Mouse (Mus musculus) fat pad, adult 2 months (tissue): ENCODE measurements around the gene Slc2a4.
"Not testable (repeated sequence)": the region's sequence is repeated elsewhere in the genome, so short reads cannot be mapped to it uniquely, and the experiment has no call there.

Source experiments
- DNase-seq: peaks from one replicate; pipeline ENCODE4 v3.0.0-alpha.2; 2011; ENCODE audit warnings: low read depth, low spot score; ENCODE audit errors: extremely low read depth

Gene Slc2a4

DNA sequence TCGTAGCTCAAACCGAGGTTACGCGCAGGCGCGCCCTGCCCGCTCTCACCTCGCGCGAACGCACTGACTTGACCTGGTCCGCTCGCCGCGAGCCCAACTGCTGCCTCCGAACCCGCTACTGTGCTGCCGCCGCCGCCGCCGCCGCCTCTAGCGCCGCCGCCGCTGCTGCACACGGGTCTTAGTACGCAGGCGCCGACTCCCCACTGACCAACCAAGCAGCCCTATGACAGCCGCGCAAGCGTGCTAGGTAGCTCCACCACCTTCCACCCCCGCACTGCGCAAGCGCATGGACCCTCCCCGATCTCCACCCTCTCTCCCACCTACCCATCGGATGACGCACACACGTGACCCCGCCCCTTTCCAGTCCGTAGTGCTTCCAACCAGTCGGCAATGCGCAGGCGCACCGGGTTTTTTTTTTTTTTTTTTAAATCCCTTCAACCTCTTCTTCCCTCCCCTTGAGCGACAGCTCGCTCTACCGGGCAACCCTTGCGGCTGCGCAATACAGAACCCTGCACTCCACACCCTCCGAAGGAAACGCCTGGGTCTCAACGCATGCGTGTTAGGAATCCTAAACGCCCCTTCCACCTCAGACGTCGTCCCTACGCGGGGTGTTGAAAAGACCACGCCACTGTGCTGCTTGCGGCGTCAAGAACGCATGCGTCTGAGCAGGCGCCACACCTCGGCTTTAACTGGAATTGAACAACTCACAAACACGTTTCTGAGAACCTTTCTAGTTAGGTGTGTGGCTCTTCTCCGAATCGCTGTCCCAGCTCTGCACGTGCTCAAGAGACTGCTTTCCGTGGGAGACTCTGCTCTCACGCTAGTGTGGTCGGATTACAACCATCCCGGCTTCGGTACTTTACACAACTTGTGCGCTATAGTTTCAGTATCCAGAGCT is 26.6 kb downstream of the Slc2a4 start, which contains the start of gene Eif5a:
Eif5a (minus strand) TSS at position 845 of the 898 bp plus-strand sequence.
- DNase-seq = peak; percentile 99

DNA sequence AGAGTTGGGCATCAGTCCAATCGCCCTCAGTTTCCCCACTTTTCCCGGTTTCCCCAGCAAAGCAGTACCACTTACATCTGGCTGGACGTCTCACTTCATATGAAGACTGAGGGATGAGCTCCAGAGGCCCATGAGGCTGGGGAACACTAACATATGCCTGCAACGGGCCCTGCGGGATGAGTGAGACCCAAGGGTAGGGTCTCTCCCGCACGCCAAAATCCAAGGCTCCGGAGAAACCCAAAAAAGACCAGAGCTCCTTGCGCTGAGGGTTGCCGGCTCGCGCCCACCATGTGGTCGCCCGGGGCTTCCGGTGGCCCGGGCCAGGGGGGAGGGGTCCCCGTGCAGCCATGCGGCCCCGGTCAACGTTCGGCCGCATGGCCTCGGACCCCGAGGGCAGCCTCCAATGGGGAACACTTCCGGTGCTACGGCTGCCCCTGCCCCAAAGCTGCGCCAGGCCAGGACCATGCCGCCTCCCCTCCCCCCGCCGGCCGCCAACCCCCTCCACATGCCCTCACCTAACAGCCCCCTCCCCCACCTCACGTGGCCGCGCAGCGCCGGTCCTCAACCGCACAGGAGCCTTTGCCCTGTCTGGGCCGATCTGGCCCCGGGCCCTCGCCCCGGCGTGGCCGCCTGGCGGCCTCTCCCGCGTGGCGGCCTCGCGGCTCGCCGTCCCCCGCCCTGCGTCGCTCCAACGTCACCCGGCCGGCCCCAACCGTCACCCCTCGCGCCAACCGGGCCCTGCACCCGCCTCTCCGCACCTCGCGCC is 27.5 kb downstream of the Slc2a4 start:
- no peak for DNase-seq

DNA sequence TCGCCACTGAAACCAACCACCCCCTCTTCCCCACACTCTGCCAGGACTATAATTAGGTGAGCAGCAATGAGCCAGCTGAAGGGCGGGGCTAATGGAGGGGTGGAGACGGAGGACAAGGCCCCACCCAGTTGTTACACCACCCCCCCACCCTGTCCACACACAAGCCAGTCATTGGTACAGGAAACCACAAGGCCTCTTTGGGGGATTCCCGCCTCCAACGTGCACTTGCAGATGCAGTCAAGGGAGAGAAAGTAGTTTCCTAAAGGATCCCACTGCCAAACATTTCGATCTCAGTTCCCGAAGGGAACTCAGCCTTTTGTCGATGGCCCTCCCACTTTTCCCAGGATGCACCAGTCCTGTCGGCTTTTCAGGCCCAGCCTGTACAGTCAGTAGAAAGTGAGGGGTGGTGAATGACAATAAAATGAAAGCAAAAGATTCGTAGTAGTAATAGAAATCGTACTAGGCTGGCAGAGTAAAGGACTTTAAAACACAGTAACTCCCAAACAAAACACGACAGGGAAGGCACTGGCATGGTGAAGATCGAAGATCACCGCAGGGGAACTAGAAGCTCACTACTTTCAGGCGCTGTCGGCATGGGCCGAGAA is 28.2 kb downstream of the Slc2a4 start:
- peak; percentile 74 for DNase-seq

DNA sequence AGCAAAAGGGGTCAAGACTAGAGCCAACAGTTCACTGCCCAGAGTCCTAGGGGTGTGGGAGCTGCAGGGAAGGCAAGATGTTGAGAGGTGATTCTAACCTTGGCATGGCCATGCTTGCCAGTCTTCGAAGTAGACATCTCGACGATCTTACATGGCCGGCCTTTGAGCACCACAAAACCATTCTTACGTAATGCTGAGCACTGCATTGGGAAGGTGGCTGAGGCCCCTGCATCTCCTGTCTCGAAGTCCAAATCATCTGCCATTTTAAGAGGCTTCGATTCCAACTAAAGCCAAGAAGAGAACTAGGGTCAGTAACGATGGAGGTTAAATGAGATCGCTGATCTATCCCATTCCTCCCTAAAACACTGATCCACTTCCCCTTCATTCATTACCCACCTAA is 28.9 kb downstream of the Slc2a4 start:
- DNase-seq = no peak

DNA sequence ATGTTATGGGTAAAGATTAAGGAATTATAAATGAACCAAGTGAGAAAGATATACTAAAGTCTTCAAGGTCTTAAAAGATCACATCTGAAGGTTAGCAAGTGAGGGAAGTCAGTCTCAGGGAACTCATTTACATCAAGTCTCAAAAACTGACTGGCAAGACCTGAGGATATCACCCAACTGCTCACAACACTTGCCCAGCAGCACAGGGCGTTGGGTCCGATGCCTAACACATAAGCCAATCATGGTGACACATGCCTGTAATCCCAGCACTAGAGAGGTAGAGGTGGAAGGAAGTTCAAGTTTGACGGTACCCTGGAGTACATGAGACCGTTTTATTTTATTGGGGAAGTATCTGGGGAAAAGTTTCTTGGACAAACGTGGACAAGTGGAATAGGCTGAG is 29.9 kb downstream of the Slc2a4 start:
- no peak for DNase-seq

DNA sequence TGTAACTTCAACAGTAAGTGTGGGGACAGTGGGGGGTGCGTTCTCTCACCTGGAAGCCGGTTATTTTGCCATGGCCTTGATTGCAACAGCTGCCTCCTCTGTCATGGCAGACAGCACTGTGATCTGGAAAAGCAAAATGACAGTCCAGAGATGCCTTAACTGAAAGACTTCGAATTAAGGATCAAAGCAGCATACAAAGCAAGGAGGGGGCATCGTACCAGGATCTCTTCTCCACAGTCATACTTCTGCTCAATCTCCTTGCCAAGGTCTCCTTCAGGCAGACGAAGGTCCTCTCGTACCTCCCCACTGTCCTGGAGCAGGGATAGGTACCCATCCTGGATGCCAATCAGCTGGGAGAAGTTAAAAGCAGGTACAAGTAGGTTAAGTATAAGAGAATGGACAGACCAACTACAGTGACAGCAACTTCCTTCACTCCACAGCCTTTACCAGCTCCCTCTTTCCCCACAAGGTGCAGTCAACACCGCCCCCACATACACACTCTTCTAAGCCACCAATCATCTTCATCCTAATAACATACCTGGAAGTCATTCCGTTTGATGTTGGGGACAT is 30.5 kb downstream of the Slc2a4 start:
- DNase-seq = no peak

DNA sequence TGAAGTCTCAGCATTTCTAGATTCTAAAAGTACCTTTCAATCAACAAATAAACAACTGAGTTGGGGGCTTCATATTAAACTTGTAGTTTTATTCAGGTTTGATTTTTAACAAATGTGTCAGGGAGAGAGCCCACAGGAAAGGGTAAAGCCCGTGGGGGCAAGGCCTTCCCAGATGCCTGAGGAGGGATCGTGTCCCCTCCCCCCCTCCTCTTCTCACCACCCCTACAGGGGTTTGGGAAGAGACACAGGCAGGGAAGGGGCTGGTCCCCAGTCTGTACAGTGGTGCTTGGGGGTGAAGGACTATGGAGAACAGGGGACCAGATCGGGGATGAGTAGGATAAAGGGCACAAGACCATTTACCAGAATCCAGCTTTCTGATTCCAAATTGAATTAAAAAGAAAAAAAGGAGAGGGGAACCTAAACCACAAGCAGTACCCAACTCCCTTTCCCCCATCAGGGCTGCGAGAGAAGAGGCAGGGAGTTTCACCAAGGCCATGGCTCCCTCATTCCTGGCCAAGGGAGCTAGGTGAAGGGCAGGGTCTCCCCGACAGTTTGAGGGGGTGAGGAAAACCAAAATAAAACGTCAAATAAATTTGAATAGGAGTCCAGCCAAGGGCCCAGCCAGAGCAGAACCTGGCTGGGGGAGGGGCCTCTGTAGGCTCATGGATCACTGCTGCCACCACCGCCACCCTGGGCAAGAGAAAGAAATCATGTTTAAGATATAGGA is 31.2 kb downstream of the Slc2a4 start:
- DNase-seq = not testable (repeated sequence)

DNA sequence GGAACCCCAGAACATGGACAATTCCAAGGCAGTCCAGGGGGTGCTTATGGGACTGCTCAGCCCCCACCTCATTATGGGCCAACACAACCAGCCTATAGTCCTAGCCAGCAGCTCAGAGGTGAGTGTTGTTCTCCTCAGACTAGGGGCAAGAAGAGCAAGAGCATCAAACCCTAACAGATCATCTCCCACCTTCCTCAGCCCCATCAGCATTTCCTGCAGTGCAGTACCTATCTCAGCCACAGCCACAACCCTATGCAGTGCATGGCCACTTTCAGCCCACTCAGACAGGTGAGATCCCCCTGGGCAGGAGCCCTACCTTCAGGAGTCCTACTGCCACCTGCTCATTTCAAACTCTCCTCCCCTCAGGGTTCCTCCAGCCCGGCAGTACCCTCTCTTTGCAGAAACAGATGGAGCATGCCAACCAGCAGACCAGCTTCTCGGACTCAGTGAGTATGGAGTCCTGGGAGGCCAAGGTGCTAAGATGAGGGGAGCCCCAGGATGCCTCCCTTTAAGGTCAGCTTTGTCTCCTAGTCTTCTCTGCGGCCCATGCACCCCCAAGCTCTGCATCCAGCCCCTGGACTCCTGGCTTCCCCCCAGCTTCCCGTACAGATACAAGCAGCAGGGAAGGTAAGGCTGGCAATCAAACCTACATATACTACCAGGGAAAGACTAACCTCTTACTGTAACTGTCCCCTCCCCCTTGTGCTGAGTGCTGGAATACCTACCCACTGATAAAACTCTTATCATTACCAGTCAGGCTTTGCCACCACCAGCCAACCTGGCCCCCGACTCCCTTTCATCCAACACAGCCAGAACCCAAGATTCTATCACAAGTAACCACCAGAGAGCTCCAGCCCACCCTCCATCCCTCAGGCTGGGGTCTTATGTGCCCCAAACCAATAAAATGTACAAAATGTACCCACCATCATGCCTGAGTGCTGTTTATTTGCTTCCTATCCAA is 32.0 kb downstream of the Slc2a4 start:
- no peak for DNase-seq

DNA sequence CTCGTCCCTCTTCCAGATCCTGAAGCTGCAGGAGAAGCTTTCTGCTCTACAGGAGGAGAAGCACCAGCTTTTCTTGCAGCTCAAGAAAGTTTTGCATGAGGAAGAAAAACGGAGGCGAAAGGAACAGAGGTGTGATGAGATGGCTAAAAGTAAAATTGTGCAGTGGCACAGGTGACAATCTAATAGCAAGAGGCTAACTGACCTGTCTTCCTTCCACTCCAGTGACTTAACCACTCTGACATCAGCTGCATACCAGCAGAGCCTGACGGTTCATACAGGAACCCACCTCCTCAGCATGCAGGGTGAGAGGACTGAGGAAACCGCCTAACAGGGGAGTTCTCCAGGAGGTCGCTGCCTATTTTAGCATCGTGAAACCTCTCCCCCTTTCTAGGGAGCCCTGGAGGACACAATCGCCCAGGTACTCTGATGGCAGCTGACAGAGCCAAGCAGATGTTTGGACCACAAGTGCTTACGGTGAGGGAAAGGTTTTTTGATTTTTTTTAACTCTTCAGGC is 33.0 kb downstream of the Slc2a4 start:
- no peak for DNase-seq

DNA sequence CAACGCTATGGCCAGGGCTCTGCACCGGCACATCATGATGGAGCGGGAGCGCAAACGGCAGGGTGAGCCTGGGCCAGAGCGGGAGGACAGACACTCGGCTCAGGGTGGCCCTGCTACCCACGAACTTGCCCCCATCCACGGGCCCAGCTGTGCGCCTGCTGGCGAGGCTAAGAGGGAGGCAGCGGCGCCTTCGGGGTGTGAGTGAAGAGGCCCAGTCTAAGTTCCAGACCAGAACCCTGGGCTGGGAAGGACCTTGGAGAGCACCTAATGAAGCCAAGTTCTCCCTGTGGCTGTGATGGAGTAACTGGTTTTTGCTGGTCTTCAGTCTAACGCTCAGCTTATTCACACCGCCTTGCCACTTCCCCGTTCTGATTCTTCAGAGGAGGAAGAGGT is 33.6 kb downstream of the Slc2a4 start:
- no peak for DNase-seq

DNA sequence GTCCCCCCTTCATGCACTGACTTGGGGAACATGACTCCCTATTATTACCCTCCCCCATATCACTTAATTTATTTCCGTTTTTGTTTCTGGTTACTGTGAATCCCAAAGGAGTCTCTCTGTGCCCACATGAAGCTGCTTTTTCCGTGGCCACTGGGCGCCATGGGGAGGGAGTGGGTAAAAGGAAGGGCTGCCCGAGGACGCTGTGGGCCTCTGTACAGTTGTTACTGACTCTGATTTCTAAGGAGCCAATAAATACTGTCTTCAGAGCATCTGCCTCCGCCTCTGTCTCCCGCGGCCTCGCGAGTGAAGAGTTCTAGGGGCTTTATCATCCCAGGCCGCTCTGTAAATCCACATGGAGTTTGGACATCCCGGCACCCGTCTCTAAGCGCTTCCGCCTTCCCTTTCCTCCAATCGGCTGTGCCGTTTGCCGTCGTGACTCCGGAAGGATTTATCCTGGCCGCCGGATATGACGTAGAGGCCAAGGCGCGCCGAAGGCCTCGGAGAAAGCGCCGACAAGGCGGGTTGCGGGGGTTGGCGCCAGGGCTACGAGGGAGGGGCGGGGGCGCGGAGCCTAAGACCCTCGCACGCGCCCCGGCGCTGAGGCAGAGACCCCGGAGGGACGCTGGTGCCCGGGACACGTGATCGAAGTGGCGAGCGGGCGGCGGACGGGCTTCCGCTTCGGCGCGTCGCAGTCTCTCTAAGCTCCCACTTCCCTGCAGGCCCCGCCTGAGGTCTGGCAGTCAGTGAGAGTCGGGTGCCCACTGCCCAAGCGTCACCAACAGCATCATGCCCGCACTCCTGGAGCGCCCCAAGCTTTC is 34.2 kb downstream of the Slc2a4 start, which contains the start of gene Gps2:
Gps2 (plus strand) TSS at position 335 of the 818 bp plus-strand sequence.
- DNase-seq = no peak

DNA sequence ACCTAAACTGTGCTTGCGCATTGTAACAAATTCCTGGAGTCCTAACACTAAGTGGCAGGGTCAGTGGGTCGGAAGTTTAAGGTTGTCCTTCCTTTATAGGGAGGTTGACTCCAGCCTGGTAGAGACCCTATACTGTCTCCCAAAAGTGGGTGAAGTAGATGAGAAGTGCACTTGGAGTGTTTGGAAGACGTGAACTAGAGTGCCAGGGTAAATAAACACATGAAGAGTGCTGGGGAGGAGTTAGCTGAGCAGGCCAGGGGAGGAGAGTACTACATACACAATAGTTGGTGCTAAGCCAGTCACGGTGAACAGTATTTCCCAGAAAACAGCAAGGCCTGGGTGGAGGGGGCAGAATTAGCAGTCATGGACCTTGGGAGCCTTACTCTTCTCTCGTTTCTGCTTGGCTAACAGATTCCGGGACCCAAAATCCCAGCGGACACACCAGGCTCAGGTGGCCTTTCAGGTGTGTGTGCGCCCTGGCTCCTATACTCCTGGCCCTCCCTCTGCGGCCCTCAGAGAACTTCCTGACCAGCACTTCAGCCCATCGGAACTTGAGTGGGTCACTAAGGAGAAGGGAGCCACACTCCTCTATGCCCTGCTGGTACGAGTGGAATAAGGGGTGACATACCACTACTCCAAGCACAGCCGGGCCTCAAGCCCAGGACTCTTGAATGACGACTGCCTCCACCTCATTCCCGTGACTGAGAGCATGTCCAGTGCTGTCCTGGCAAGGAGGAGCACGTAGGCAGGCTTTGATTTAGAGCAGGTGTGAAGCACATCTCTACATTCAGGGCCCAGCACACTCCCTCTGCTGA is 35.1 kb downstream of the Slc2a4 start:
- no peak for DNase-seq

DNA sequence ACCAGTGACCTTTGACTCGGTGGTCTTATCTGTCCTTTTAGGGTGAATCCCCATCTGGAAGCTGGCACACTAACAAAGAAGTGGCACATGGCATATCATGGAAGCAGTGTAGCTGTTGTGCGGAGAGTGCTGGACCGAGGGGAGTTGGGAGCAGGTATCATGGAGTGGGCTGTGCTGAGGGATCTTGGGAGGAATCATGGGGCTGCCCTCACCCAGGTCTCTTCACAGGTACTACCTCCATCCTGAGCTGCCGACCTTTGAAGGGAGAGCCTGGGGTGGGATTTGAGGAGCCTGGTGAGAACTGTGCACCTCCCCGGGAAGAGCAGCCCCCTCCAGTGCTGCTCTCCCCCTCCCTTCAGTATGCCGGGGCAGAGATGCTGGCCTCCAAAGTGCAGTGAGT is 36.3 kb downstream of the Slc2a4 start:
- no peak for DNase-seq

DNA sequence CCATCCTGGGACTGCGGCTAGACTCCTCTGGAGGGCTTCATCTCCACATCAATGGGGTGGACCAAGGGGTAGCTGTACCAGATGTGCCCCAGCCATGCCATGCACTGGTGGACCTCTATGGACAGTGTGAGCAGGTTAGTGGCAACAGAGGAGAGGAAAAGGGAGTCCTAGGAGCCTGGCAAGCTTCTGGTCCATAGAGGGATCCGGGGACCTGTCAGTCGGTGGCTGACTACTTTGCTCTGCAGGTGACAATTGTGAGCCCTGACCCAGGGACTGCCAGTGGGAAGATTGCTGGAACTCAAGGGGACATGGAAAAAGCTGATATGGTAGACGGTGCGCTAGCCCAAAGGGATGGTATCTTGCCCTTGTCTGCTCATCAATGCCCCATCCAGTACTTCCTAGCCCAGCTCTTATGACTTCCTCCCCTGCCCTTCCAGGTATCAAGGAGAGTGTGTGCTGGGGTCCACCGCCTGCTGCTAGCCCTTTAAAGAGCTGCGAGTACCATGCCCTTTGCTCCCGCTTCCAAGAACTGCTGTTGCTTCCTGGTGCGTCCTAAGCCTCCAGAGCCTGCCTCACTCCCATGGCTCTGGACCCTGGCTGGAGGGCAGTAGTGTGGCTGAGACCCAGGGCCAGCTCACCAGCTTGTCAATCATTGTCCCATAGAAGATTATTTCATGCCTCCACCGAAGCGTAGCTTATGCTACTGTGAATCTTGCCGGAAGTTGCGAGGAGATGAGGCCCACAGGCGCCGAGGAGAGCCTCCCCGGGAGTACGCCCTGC is 37.0 kb downstream of the Slc2a4 start:
- DNase-seq = no peak

DNA sequence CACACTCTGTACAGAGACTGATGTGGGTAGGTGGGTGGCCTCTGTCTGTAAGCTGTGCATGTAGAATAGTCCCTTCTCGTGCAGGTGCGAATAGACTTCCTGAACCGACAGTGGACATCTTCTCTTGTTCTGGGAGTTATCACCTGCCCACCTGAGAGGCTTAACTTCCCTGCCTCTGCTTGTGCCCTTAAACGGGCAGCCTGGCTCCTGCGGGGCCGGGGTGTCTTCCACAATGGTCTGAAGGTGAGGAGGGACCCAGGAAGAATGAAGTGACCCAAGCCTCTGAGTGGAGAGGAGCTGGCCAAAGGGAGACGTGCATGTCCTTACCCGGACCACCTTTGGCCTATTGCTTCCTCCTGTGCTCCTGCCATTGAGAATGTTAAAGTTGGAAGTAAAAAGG is 37.8 kb downstream of the Slc2a4 start:
- DNase-seq = no peak

DNA sequence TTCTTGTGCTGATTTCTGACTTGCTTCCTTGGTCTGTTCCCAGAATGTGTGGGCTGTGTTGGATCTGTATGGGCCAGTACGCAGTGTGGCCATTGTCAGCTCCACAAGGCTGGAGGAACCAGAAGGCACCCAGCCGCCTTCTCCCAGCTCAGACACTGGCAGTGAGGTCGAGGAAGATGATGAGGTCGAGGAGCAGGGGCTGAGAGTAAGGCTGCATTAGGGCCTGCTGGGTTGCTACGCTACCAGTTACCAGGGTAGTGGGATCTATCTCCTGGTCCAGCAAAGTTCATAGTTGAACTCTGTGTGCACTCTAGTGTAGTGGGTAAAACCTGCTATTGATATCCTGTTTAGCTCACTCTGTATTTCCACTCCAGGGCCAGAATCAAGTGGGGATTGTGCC is 38.8 kb downstream of the Slc2a4 start:
- no peak for DNase-seq

DNA sequence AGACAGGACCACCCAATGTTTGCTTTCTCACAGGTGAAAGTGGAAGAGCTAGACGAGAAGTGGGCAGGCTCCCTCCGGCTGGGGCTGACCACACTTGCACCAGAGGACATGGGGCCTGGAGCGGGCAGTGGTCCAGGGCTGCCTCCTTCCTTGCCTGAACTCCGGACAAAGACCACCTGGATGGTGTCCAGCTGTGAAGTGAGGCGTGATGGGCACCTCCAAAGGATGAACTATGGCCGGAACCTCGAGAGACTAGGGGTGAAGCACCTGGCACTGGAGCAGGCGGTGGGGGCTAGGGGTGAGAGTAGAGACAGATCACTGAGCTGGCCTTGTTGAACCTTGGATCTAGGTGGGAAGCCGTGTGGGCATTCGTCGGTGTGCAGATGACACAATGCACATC is 39.3 kb downstream of the Slc2a4 start:
- DNase-seq = no peak
